Mouse (Mus musculus) cerebellum, adult 11 months (tissue): Measurements from ENCODE around the gene Gm34302.
"Not testable (repeated sequence)": the region's sequence is repeated elsewhere in the genome, so short reads cannot be mapped to it uniquely, and the experiment has no call there.

Experiments used
- DNase-seq: peaks from one replicate; pipeline ENCODE4 v3.0.0; 2022

The Gm34302 gene

GRCm38 (mm10) chr3:63483726-63484125 is at the start of gene Gm34302:
TSS of gene Gm34302 (minus strand) at chr3:63483879.
- DNase-seq: no peak

GRCm38 (mm10) chr3:63531847-63532246 is 48.2 kb upstream of the Gm34302 start:
- DNase-seq: no peak

GRCm38 (mm10) chr3:63517681-63518080 is 34.0 kb upstream of the Gm34302 start:
- no peak for DNase-seq

- not testable (repeated sequence) for DNase-seq
Observed at GRCm38 (mm10) chr3:63516279-63516678, 32.6 kb upstream of the Gm34302 start.

GRCm38 (mm10) chr3:63511316-63511715 is 27.6 kb upstream of the Gm34302 start:
- no peak for DNase-seq

GRCm38 (mm10) chr3:63509484-63509883 is 25.8 kb upstream of the Gm34302 start:
- no peak for DNase-seq

- no peak for DNase-seq
Observed at GRCm38 (mm10) chr3:63508924-63509323, 25.2 kb upstream of the Gm34302 start.

GRCm38 (mm10) chr3:63504433-63504832 is 20.8 kb upstream of the Gm34302 start:
- DNase-seq: no peak

- no peak for DNase-seq
Observed at GRCm38 (mm10) chr3:63494625-63495382, 11.1 kb upstream of the Gm34302 start.

GRCm38 (mm10) chr3:63493563-63493962 is 9.9 kb upstream of the Gm34302 start:
- no peak for DNase-seq

GRCm38 (mm10) chr3:63440426-63441125 is 43.1 kb downstream of the Gm34302 start:
- no peak for DNase-seq

- DNase-seq: no peak
Observed at GRCm38 (mm10) chr3:63439738-63440137, 43.9 kb downstream of the Gm34302 start.

GRCm38 (mm10) chr3:63438898-63439297 is 44.8 kb downstream of the Gm34302 start:
- DNase-seq: no peak
